Mouse (Mus musculus) R1 (cell line): Measurements from ENCODE around the gene Opn1mw.
"Not testable (repeated sequence)": the region's sequence is repeated elsewhere in the genome, so short reads cannot be mapped to it uniquely, and the experiment has no call there.

Source experiments
- DNase-seq: peaks from one replicate; pipeline ENCODE4 v3.0.0-alpha.2; 2018; ENCODE audit warnings: low read depth, low spot score

Opn1mw gene

DNA sequence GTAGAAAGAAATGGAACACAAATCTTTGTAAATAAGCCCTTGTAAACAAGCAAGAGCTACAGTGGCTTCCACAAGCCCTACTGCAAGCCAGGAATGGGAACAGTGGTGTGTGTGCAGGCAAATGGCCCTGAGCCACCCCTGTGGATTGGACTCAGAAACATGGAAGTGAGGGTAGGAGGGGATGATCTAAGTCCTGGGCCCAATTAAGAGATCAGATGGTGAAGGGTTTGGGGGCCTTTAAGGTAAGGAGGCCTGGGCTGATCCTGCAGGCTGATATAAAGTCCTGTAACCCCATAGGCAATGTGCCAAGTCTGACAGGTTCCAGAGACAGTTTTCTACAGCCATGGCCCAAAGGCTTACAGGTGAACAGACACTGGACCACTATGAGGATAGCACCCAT is at the start of gene Opn1mw:
TSS of gene Opn1mw (plus strand) at position 301 of the 400 bp plus-strand sequence.
- no peak for DNase-seq

DNA sequence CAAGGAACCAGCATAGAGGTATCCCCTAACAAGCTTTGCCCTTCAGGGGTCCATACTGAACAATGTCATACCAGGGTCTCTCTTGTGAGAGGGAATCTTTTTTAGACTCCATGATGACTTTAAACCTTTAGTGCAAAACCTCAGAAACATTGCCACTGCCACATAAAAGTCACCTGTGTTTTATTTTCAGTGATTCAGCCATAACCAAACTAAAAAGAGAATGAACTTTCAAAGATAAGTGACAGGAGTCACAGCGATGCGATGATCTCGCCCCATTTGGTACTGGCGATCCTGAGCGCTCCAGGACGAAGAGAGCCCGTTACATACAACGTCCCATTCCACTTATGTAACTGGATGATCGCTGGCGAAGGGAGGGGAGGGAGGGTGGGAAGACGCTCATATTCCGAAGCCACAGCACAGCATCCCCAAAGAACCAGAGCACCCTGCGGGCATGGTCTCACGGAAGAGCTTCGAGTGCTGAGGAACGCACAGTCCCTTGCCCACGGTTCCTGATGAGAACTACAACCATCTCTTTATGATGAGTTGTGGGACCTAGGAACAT is 42.9 kb upstream of the Opn1mw start:
- no peak for DNase-seq

- peak; percentile 86 for DNase-seq
Observed at GRCm38 (mm10) chrX:74084946-74085498, 42.2 kb upstream of the Opn1mw start.

DNA sequence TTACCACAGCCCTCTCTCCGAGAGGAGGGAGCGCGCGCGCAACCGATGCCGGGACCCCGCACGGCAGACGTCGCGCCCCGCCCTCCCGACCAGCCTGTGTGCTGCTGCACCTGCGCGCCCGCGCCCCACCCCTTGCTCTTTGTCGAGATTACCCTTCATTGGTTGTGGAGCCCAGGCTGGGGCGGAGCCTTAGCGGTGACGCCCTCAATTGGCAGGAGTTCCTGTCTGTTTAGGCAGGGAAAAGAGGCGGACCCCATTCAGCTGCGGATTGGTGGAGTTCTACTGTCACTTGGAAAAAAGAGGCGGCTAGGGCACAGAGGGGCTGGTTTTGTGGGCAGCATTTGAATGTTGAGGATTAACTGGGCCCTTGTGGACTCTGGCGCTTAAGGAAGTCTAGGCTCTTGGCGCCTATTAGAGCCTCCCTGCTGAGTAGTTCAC is 41.6 kb upstream of the Opn1mw start:
- DNase-seq: peak; percentile 98

DNA sequence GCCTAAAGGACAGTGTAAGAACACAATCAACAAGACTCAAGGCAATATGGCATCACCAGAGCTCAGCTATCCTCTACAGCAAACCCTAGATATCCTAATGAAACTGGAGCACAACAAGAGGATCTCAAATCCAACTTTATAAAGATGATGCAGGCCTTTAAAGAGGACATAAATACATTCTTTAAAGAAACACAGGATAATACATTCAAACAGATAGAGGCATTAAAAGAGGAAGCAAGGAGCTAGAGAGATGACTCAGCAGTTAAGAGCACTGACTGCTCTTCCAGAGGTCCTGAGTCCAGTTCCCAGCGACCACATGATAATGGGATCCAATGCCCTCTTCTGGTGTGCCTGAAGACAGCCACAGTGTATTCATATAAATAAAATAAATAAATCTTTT is 32.1 kb upstream of the Opn1mw start:
- DNase-seq: no peak

GRCm38 (mm10) chrX:74103457-74104188 is 23.6 kb upstream of the Opn1mw start:
- peak; percentile 3 for DNase-seq

DNA sequence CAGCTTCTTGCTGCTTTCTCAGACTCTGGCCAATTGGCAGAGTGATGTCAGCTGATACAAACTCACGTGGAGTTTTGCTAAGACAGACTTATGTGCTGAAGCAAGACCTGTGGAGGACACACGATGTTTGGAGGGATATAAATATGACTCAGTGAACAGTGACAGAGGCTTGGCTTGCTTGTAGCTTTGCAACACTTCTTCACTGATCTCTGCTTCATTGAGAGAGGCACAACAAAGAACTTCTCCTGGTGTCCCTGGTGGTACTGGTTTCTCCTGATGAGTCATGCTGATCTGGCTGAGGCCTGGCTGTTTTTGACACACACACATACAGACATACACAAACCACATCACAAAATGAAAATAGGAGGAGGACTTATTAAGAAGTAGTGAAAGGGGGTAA is 21.3 kb upstream of the Opn1mw start:
- DNase-seq: no peak

GRCm38 (mm10) chrX:74108747-74109146 is 18.5 kb upstream of the Opn1mw start:
- DNase-seq: no peak

DNA sequence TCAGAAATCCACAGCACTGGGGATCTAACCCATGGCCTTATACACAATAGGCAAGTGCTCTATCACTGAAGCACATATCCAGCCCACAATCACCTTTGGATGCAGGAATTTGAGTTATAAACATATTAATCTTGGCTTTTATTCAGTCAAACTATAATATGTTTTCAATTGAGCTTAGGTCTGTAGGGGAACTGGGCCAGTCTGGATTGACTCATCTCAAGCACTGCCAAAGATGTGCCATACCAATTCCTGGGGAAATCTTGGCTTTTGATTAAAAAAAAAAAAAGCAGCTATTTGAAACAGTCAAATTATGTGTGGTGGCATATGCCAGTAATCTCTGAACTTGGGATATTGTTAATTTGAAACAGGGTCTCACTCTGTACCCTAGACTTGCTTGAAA is 13.2 kb upstream of the Opn1mw start:
- DNase-seq: no peak

DNA sequence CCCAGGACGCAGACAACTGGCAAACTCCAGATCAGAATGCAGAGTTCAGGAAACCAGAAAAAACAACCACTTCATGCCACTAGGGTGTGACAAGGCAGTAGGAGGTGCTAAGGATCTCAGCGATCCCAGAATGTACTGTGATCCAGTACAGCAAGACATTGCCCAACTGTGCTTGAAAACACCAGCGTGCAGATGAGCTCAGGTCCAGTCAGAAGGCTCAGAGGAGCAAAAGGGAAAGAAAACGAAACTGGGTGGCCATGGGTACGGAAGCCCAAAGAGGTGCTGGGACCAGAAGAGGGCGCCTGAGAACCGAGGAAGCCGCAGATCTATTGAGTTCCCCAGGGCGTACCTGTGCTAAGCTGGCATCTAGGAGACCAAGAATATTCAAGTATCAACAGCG is 11.8 kb upstream of the Opn1mw start:
- DNase-seq: peak; percentile 50

DNA sequence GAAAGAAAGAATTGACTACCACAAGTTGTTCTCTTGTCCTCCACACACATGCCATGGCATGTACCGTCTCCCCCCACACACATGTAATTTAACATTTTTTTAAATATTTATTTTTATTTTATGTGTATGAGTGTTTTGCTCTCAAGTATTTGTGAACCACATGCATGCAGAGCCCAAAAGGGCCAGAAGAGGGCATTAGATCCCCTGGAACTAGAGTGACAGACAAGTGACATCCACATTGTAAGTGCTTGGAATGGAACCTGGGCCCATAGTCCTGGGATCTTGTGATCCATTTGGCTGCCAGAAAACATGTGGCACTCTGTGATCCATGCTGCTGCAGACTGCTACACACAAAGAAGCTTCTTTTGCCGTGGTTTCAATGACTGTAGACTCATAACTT is 2.3 kb upstream of the Opn1mw start:
- peak; percentile 40 for DNase-seq

GRCm38 (mm10) chrX:74135263-74135662 is 8.0 kb downstream of the Opn1mw start, which contains the start of gene Mecp2:
TSS of gene Mecp2 (minus strand) at chrX:74135363.
- not testable (repeated sequence) for DNase-seq

GRCm38 (mm10) chrX:74167738-74168137 is 40.5 kb downstream of the Opn1mw start, which contains the start of gene Tex28:
TSS of gene Tex28 (minus strand) at chrX:74167838.
- DNase-seq: no peak

DNA sequence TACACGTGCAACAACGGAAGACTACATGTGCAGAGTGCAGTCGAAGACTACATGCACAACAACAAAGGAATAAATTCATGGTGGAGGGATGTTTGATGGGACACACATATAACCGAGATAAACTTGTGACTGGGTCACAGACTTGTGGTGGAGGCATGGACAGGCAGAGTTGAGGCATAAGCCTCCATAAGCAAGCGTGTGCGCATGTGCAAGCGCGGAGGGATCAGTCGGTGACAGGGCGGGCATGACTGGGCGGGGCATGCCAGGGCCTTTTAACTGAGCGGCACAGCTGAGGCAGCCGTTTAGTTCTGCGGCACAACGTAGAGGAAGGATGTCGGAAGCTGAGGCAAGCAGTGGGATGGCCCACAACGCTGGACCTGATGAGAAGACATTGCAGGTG is 49.7 kb downstream of the Opn1mw start, which contains the start of gene Tktl1:
TSS of gene Tktl1 (plus strand) at position 301 of the 400 bp plus-strand sequence.
- peak; percentile 44 for DNase-seq
